Mouse (Mus musculus): ENCODE results near the gene Erp29. TPM values are rescaled to one million over a fixed set of nuclear protein-coding genes. Genes with fewer than 3 reads are reported as not detected.

Erp29 gene
- polyA plus RNA-seq, 1 experiment = 277 TPM

- Histone ChIP-seq H3K4me1 (ENCODE audit: control insufficient read depth, insufficient read depth, low read length) (peaks cover 11% of the 10 kb centered on the region), H3K4me3 (ENCODE audit: insufficient read depth, low read depth, low read length) (peak overlapping the region; percentile 67), H3K27ac (ENCODE audit: insufficient read depth, low read depth, low read length) (peak overlapping the region; percentile 92)
- TF ChIP-seq CTCF (IDR thresholded peaks at IDR 0.05; ENCODE audit: insufficient read depth, low read depth, low read length) = no peak
- no peak for TF ChIP-seq POLR2A (IDR thresholded peaks at IDR 0.05; ENCODE audit: insufficient read depth, low read depth, low read length)
- 3% methylated on average over 9 of the region's 9 CpGs for WGBS
Observed at GRCm38 (mm10) chr5:121452906-121453305, 600 bp upstream of the Erp29 start.

- WGBS = under 1% methylated on average over 17 of the region's 17 CpGs
- Histone ChIP-seq H3K27ac (ENCODE audit: insufficient read depth, low read depth, low read length) (peak within 1 kb of the TSS; percentile 92), H3K4me3 (ENCODE audit: insufficient read depth, low read depth, low read length) (peak within 1 kb of the TSS; percentile 67), H3K4me1 (ENCODE audit: control insufficient read depth, insufficient read depth, low read length) (peaks cover 11% of the 10 kb centered on the region)
- TF ChIP-seq POLR2A (IDR thresholded peaks at IDR 0.05; ENCODE audit: insufficient read depth, low read depth, low read length) (no peak), CTCF (IDR thresholded peaks at IDR 0.05; ENCODE audit: insufficient read depth, low read depth, low read length) (no peak)
Observed at GRCm38 (mm10) chr5:121451644-121452025, 671 bp downstream of the Erp29 start, which contains the start of gene Tmem116. TSS of gene Tmem116 (plus strand) at chr5:121451893.

GRCm38 (mm10) chr5:121451203-121451602, 1.1 kb downstream of the Erp29 start:
- Histone ChIP-seq H3K27ac (ENCODE audit: insufficient read depth, low read depth, low read length) (no peak overlapping the region), H3K4me1 (ENCODE audit: control insufficient read depth, insufficient read depth, low read length) (peaks cover 11% of the 10 kb centered on the region), H3K4me3 (ENCODE audit: insufficient read depth, low read depth, low read length) (peak overlapping the region; percentile 63)
- WGBS = 4% methylated on average over 8 of the region's 8 CpGs
- no peak for TF ChIP-seq POLR2A (IDR thresholded peaks at IDR 0.05; ENCODE audit: insufficient read depth, low read depth, low read length)
- TF ChIP-seq CTCF (IDR thresholded peaks at IDR 0.05; ENCODE audit: insufficient read depth, low read depth, low read length) = no peak

- H3K4me3 ChIP-seq (ENCODE audit: insufficient read depth, low read depth, low read length) = no peak overlapping the region
- no peak overlapping the region for H3K27ac ChIP-seq (ENCODE audit: insufficient read depth, low read depth, low read length)
- H3K4me1 ChIP-seq (ENCODE audit: control insufficient read depth, insufficient read depth, low read length) = peaks cover 11% of the 10 kb centered on the region
- 72% methylated on average over 9 of the region's 9 CpGs for WGBS
- TF ChIP-seq CTCF (IDR thresholded peaks at IDR 0.05; ENCODE audit: insufficient read depth, low read depth, low read length) (no peak), POLR2A (IDR thresholded peaks at IDR 0.05; ENCODE audit: insufficient read depth, low read depth, low read length) (no peak)
Observed at GRCm38 (mm10) chr5:121450476-121450875, 1.8 kb downstream of the Erp29 start.

GRCm38 (mm10) chr5:121449976-121450375, 2.3 kb downstream of the Erp29 start:
- WGBS = 55% methylated on average over 6 of the region's 6 CpGs
- Histone ChIP-seq H3K27ac (ENCODE audit: insufficient read depth, low read depth, low read length) (no peak overlapping the region), H3K4me3 (ENCODE audit: insufficient read depth, low read depth, low read length) (no peak overlapping the region), H3K4me1 (ENCODE audit: control insufficient read depth, insufficient read depth, low read length) (peaks cover 11% of the 10 kb centered on the region)
- TF ChIP-seq POLR2A (IDR thresholded peaks at IDR 0.05; ENCODE audit: insufficient read depth, low read depth, low read length) = no peak
- TF ChIP-seq CTCF (IDR thresholded peaks at IDR 0.05; ENCODE audit: insufficient read depth, low read depth, low read length) = no peak

GRCm38 (mm10) chr5:121448450-121448849, 3.9 kb downstream of the Erp29 start:
- H3K4me1 ChIP-seq (ENCODE audit: control insufficient read depth, insufficient read depth, low read length) = peaks cover 8% of the 10 kb centered on the region
- 93% methylated on average over 3 of the region's 3 CpGs for WGBS
- no peak for TF ChIP-seq CTCF (IDR thresholded peaks at IDR 0.05; ENCODE audit: insufficient read depth, low read depth, low read length)
- TF ChIP-seq POLR2A (IDR thresholded peaks at IDR 0.05; ENCODE audit: insufficient read depth, low read depth, low read length) = no peak
- no peak overlapping the region for H3K27ac ChIP-seq (ENCODE audit: insufficient read depth, low read depth, low read length)
- no peak overlapping the region for H3K4me3 ChIP-seq (ENCODE audit: insufficient read depth, low read depth, low read length)

- TF ChIP-seq CTCF (IDR thresholded peaks at IDR 0.05; ENCODE audit: insufficient read depth, low read depth, low read length) (no peak), POLR2A (IDR thresholded peaks at IDR 0.05; ENCODE audit: insufficient read depth, low read depth, low read length) (no peak)
- 91% methylated on average over 5 of the region's 5 CpGs for WGBS
- no peak overlapping the region for H3K27ac ChIP-seq (ENCODE audit: insufficient read depth, low read depth, low read length)
Observed at GRCm38 (mm10) chr5:121444870-121445269, 7.4 kb downstream of the Erp29 start.

GRCm38 (mm10) chr5:121443548-121443947, 8.8 kb downstream of the Erp29 start:
- Histone ChIP-seq H3K4me3 (ENCODE audit: insufficient read depth, low read depth, low read length) (no peak overlapping the region), H3K4me1 (ENCODE audit: control insufficient read depth, insufficient read depth, low read length) (peaks cover 3% of the 10 kb centered on the region; the same call in 1 of the 2 replicates), H3K27ac (ENCODE audit: insufficient read depth, low read depth, low read length) (no peak overlapping the region)
- 73% methylated on average over 3 of the region's 3 CpGs for WGBS
- no peak for TF ChIP-seq CTCF (IDR thresholded peaks at IDR 0.05; ENCODE audit: insufficient read depth, low read depth, low read length)
- TF ChIP-seq POLR2A (IDR thresholded peaks at IDR 0.05; ENCODE audit: insufficient read depth, low read depth, low read length) = no peak

More at GRCm38 (mm10) chr5:121444870-121445269, 7.4 kb downstream of the Erp29 start:
- Histone ChIP-seq H3K4me1 (ENCODE audit: control insufficient read depth, insufficient read depth, low read length) (peaks cover 3% of the 10 kb centered on the region; the same call in 1 of the 2 replicates), H3K4me3 (ENCODE audit: insufficient read depth, low read depth, low read length) (no peak overlapping the region)

GRCm38 (mm10) chr5:121438756-121439155, 13.6 kb downstream of the Erp29 start:
- TF ChIP-seq POLR2A (IDR thresholded peaks at IDR 0.05; ENCODE audit: insufficient read depth, low read depth, low read length) = no peak
- no peak for TF ChIP-seq CTCF (IDR thresholded peaks at IDR 0.05; ENCODE audit: insufficient read depth, low read depth, low read length)
- H3K4me1 ChIP-seq (ENCODE audit: control insufficient read depth, insufficient read depth, low read length) = peaks cover 3% of the 10 kb centered on the region; the same call in 1 of the 2 replicates
- 87% methylated on average over 11 of the region's 11 CpGs for WGBS
- no peak overlapping the region for H3K27ac ChIP-seq (ENCODE audit: insufficient read depth, low read depth, low read length)
- H3K4me3 ChIP-seq (ENCODE audit: insufficient read depth, low read depth, low read length) = no peak overlapping the region

Data from olfactory bulb, adult 2 months (tissue).